Mouse (Mus musculus): ENCODE measurements at regions not wholly inside any gene's neighbourhood (a gene's known extent, or its start where the extent isn't known, plus 50 kb on each side); places are given as distances from the start of the nearest gene placed in this dataset.

- DNase-seq (ENCODE audit: low spot score in 2 of 2): no peak
- intact Hi-C loops (cut with DNase I): no loop called here
These were observed 80.1 kb downstream of the Anxa1 start for GRCm38 (mm10) chr19:20310653-20311052.

- DNase-seq (ENCODE audit: low spot score in 2 of 2): peak in 1 of 2 experiments; percentile 2
- intact Hi-C loops (cut with DNase I): no loop called here
These were observed 90.6 kb downstream of the Anxa1 start for GRCm38 (mm10) chr19:20300066-20300651.

- no peak for DNase-seq (ENCODE audit: low spot score in 2 of 2)
- intact Hi-C loops (cut with DNase I): no loop called here
These were observed 92.3 kb downstream of the Anxa1 start for GRCm38 (mm10) chr19:20298431-20298830.

GRCm38 (mm10) chr19:20285188-20285587 lies 105.6 kb downstream of the Anxa1 start:
- DNase-seq (ENCODE audit: low spot score in 2 of 2): no peak
- intact Hi-C loops (cut with DNase I): no loop called here

- intact Hi-C loops (cut with DNase I): no loop called here
- DNase-seq (ENCODE audit: low spot score in 2 of 2): no peak
These were observed 107.6 kb downstream of the Anxa1 start for GRCm38 (mm10) chr19:20283105-20283504.

GRCm38 (mm10) chr19:20261586-20261985 lies 129.2 kb downstream of the Anxa1 start:
- DNase-seq (ENCODE audit: low spot score in 2 of 2): peak in 1 of 2 experiments; percentile 5
- intact Hi-C loops (cut with DNase I): no loop called here

- DNase-seq (ENCODE audit: low spot score in 2 of 2): no peak
- intact Hi-C loops (cut with DNase I): no loop called here
These were observed 138.6 kb downstream of the Anxa1 start for GRCm38 (mm10) chr19:20252151-20252550.

- intact Hi-C loops (cut with DNase I): no loop called here
- no peak for DNase-seq (ENCODE audit: low spot score in 2 of 2)
These were observed 146.9 kb downstream of the Anxa1 start for GRCm38 (mm10) chr19:20243817-20244216.

GRCm38 (mm10) chr19:20241266-20241665 lies 149.5 kb downstream of the Anxa1 start:
- intact Hi-C loops (cut with DNase I): no loop called here

GRCm38 (mm10) chr19:20240471-20240870 lies 150.3 kb downstream of the Anxa1 start:
- peak in 1 of 2 experiments; percentile 22 for DNase-seq (ENCODE audit: low spot score in 2 of 2)
- intact Hi-C loops (cut with DNase I): no loop called here

More at GRCm38 (mm10) chr19:20241266-20241665, 149.5 kb downstream of the Anxa1 start:
- DNase-seq (ENCODE audit: low spot score in 2 of 2): no peak

- intact Hi-C loops (cut with DNase I): no loop called here
- DNase-seq (ENCODE audit: low spot score in 2 of 2): peak in 1 of 2 experiments; percentile 39
These were observed 151.3 kb downstream of the Anxa1 start for GRCm38 (mm10) chr19:20239396-20239795.

GRCm38 (mm10) chr19:20226756-20227155 lies 164.0 kb downstream of the Anxa1 start:
- intact Hi-C loops (cut with DNase I): no loop called here
- no peak for DNase-seq (ENCODE audit: low spot score in 2 of 2)

GRCm38 (mm10) chr19:20217389-20217788 lies 173.4 kb downstream of the Anxa1 start:
- intact Hi-C loops (cut with DNase I): no loop called here
- DNase-seq (ENCODE audit: low spot score in 2 of 2): no peak

- no peak for DNase-seq (ENCODE audit: low spot score in 2 of 2)
- intact Hi-C loops (cut with DNase I): no loop called here
These were observed 196.2 kb downstream of the Anxa1 start for GRCm38 (mm10) chr19:20194511-20194910.

GRCm38 (mm10) chr19:20181854-20182253 lies 208.9 kb downstream of the Anxa1 start:
- no peak for DNase-seq (ENCODE audit: low spot score in 2 of 2)
- intact Hi-C loops (cut with DNase I): no loop called here

GRCm38 (mm10) chr19:20161502-20161901 lies 229.2 kb downstream of the Anxa1 start:
- DNase-seq (ENCODE audit: low spot score in 2 of 2): no peak
- intact Hi-C loops (cut with DNase I): no loop called here

- no peak for DNase-seq (ENCODE audit: low spot score in 2 of 2)
- intact Hi-C loops (cut with DNase I): no loop called here
These were observed 234.3 kb downstream of the Anxa1 start for GRCm38 (mm10) chr19:20156398-20156937.

GRCm38 (mm10) chr19:20139506-20139905 lies 251.2 kb downstream of the Anxa1 start:
- no peak for DNase-seq (ENCODE audit: low spot score in 2 of 2)
- intact Hi-C loops (cut with DNase I): no loop called here

- DNase-seq (ENCODE audit: low spot score in 2 of 2): no peak
- intact Hi-C loops (cut with DNase I): no loop called here
These were observed 267.1 kb downstream of the Anxa1 start for GRCm38 (mm10) chr19:20123546-20124195.

GRCm38 (mm10) chr19:20122475-20122874 lies 268.3 kb downstream of the Anxa1 start:
- intact Hi-C loops (cut with DNase I): no loop called here
- no peak for DNase-seq (ENCODE audit: low spot score in 2 of 2)

GRCm38 (mm10) chr19:20114237-20114636 lies 276.5 kb downstream of the Anxa1 start:
- intact Hi-C loops (cut with DNase I): no loop called here
- DNase-seq (ENCODE audit: low spot score in 2 of 2): peak in 1 of 2 experiments; percentile 8

Data from left cerebral cortex, postnatal 14 days (tissue).